Mouse (Mus musculus): ENCODE measurements around the gene Sp6. TPM values are rescaled to one million over a fixed set of nuclear protein-coding genes. Genes with fewer than 3 reads are reported as not detected.
A peak's percentile ranks its signal among the peaks of the same experiment; 100 is the strongest.

Gene Sp6
- polyA plus RNA-seq, 1 experiment from 2014 or later: 0.53 TPM

GRCm38 (mm10) chr11:96980021-96980420, 33.2 kb upstream of the Sp6 start:
- TF ChIP-seq CTCF (IDR thresholded peaks at IDR 0.05): no peak
- CTCF ChIA-PET: interaction anchor here (1.1 to 6.0 kb wide), 4 partner anchors 19 to 48 kb away, joined by 3 to 42 read pairs (median 4); partner anchors contain the start of gene Scrn2

GRCm38 (mm10) chr11:96981461-96981860, 31.7 kb upstream of the Sp6 start:
- no peak for TF ChIP-seq CTCF (IDR thresholded peaks at IDR 0.05)
- ChIA-PET CTCF (interaction anchor here (0.7 to 2.7 kb wide), 6 partner anchors 11 to 51 kb away, joined by 3 to 22 read pairs (median 6); partner anchors contain the start of gene Scrn2), POLR2A (no interaction called here)
- ATAC-seq: no peak
- H3K27me3 ChIP-seq: no peaks in the 10 kb centered on the region
- DNase-seq (ENCODE audit: low read depth, low spot score): no peak
- in situ Hi-C loops (cut with MboI; ENCODE audit: low pct_unique_long_range_greater_than_20kb): no loop called here

More at GRCm38 (mm10) chr11:96980021-96980420, 33.2 kb upstream of the Sp6 start:
- H3K27me3 ChIP-seq: no peaks in the 10 kb centered on the region
- POLR2A ChIA-PET: interaction anchor here (1.7 kb wide), 1 partner anchor 40 kb away, joined by 5 read pairs; no protein-coding TSS in a partner anchor
- DNase-seq (ENCODE audit: low read depth, low spot score): no peak
- no peak for ATAC-seq
- in situ Hi-C loops (cut with MboI; ENCODE audit: low pct_unique_long_range_greater_than_20kb): no loop called here

- POLR2A ChIA-PET: no interaction called here
Observed at GRCm38 (mm10) chr11:96982355-96982754, 30.8 kb upstream of the Sp6 start.

GRCm38 (mm10) chr11:96982859-96983258, 30.3 kb upstream of the Sp6 start, which contains the start of gene Sp2:
Gene Sp2, minus strand, starts transcription at chr11:96982959.
- ATAC-seq: no peak
- CTCF ChIA-PET: interaction anchor here (0.9 to 2.7 kb wide), 4 partner anchors 38 to 62 kb away, joined by 3 to 22 read pairs (median 7); no protein-coding TSS in a partner anchor
- no peaks in the 10 kb centered on the region for H3K27me3 ChIP-seq
- in situ Hi-C loops (cut with MboI; ENCODE audit: low pct_unique_long_range_greater_than_20kb): no loop called here
- no peak for TF ChIP-seq CTCF (IDR thresholded peaks at IDR 0.05)
- POLR2A ChIA-PET: interaction anchor here (0.6 to 1.3 kb wide), 2 partner anchors 30 to 40 kb away, joined by 3 read pairs; partner anchors contain the start of gene Sp6
- DNase-seq (ENCODE audit: low read depth, low spot score): no peak

More at GRCm38 (mm10) chr11:96982355-96982754, 30.8 kb upstream of the Sp6 start:
- DNase-seq (ENCODE audit: low read depth, low spot score) (no peak), ATAC-seq (peak; percentile 2)
- H3K27me3 ChIP-seq: no peaks in the 10 kb centered on the region
- CTCF ChIA-PET: interaction anchor here (0.7 to 2.7 kb wide), 7 partner anchors 10 to 50 kb away, joined by 3 to 22 read pairs (median 4); partner anchors contain the start of gene Scrn2
- in situ Hi-C loops (cut with MboI; ENCODE audit: low pct_unique_long_range_greater_than_20kb): no loop called here
- peak; percentile 96 for TF ChIP-seq CTCF (IDR thresholded peaks at IDR 0.05)

GRCm38 (mm10) chr11:96984903-96985302, 28.3 kb upstream of the Sp6 start:
- DNase-seq (ENCODE audit: low read depth, low spot score) (no peak), ATAC-seq (no peak)
- H3K27me3 ChIP-seq: no peaks in the 10 kb centered on the region
- CTCF ChIA-PET: interaction anchor here (2.2 to 2.3 kb wide), 2 partner anchors 37 to 42 kb away, joined by 7 to 9 read pairs; no protein-coding TSS in a partner anchor
- no peak for TF ChIP-seq CTCF (IDR thresholded peaks at IDR 0.05)
- in situ Hi-C loops (cut with MboI; ENCODE audit: low pct_unique_long_range_greater_than_20kb): loop anchor here (5.0 kb wide), 1 partner anchor 37 kb away; no protein-coding TSS in a partner anchor
- POLR2A ChIA-PET: interaction anchor here (0.6 to 1.0 kb wide), 2 partner anchors 9 to 41 kb away, joined by 3 read pairs; no protein-coding TSS in a partner anchor

GRCm38 (mm10) chr11:96986463-96986862, 26.7 kb upstream of the Sp6 start:
- DNase-seq (ENCODE audit: low read depth, low spot score) (no peak), ATAC-seq (no peak)
- no peaks in the 10 kb centered on the region for H3K27me3 ChIP-seq
- no peak for TF ChIP-seq CTCF (IDR thresholded peaks at IDR 0.05)
- ChIA-PET CTCF (interaction anchor here (2.2 kb wide), 1 partner anchor 36 kb away, joined by 9 read pairs; no protein-coding TSS in a partner anchor), POLR2A (no interaction called here)
- in situ Hi-C loops (cut with MboI; ENCODE audit: low pct_unique_long_range_greater_than_20kb): loop anchor here (5.0 kb wide), 1 partner anchor 36 kb away; no protein-coding TSS in a partner anchor

- no peak for TF ChIP-seq CTCF (IDR thresholded peaks at IDR 0.05)
- DNase-seq (ENCODE audit: low read depth, low spot score) (no peak), ATAC-seq (no peak)
- H3K27me3 ChIP-seq: no peaks in the 10 kb centered on the region
- POLR2A ChIA-PET: interaction anchor here (0.7 kb wide), 1 partner anchor 34 kb away, joined by 3 read pairs; no protein-coding TSS in a partner anchor
- in situ Hi-C loops (cut with MboI; ENCODE audit: low pct_unique_long_range_greater_than_20kb): loop anchor here (5.0 kb wide), 1 partner anchor 34 kb away; no protein-coding TSS in a partner anchor
- CTCF ChIA-PET: no interaction called here
Observed at GRCm38 (mm10) chr11:96987873-96988655, 25.1 kb upstream of the Sp6 start.

- ATAC-seq (no peak), DNase-seq (ENCODE audit: low read depth, low spot score) (no peak)
- POLR2A ChIA-PET: no interaction called here
- no peak for TF ChIP-seq CTCF (IDR thresholded peaks at IDR 0.05)
- CTCF ChIA-PET: no interaction called here
- in situ Hi-C loops (cut with MboI; ENCODE audit: low pct_unique_long_range_greater_than_20kb): no loop called here
- no peaks in the 10 kb centered on the region for H3K27me3 ChIP-seq
Observed at GRCm38 (mm10) chr11:96991501-96991900, 21.7 kb upstream of the Sp6 start.

- DNase-seq (ENCODE audit: low read depth, low spot score) (no peak), ATAC-seq (no peak)
- peaks cover 4% of the 10 kb centered on the region for H3K27me3 ChIP-seq
- no peak for TF ChIP-seq CTCF (IDR thresholded peaks at IDR 0.05)
- ChIA-PET CTCF (interaction anchor here (1.0 to 1.1 kb wide), 2 partner anchors 11 to 37 kb away, joined by 4 to 5 read pairs; partner anchors contain the start of gene Scrn2), POLR2A (no interaction called here)
- in situ Hi-C loops (cut with MboI; ENCODE audit: low pct_unique_long_range_greater_than_20kb): no loop called here
Observed at GRCm38 (mm10) chr11:96992722-96993311, 20.4 kb upstream of the Sp6 start.

- ChIA-PET POLR2A (no interaction called here), CTCF (no interaction called here)
- ATAC-seq (no peak), DNase-seq (ENCODE audit: low read depth, low spot score) (no peak)
- TF ChIP-seq CTCF (IDR thresholded peaks at IDR 0.05): no peak
- in situ Hi-C loops (cut with MboI; ENCODE audit: low pct_unique_long_range_greater_than_20kb): no loop called here
- peaks cover 4% of the 10 kb centered on the region for H3K27me3 ChIP-seq
Observed at GRCm38 (mm10) chr11:96995031-96995430, 18.2 kb upstream of the Sp6 start.

Data from Patski (cell line).